Mouse (Mus musculus): ENCODE measurements around the gene L3mbtl4. TPM values are rescaled to one million over a fixed set of nuclear protein-coding genes. Genes with fewer than 3 reads are reported as not detected.

L3mbtl4 gene
- polyA plus RNA-seq, 1 experiment from 2014 or later: 0.41 TPM

GRCm38 (mm10) chr17:68826323-68826722 lies 552.7 kb downstream of the L3mbtl4 start, which contains the start of gene Tmem200c:
TSS of gene Tmem200c (plus strand) at chr17:68826623.
- 80% methylated on average over 6 of the region's 6 CpGs for WGBS
- ATAC-seq (ENCODE audit: insufficient read depth, low FRiP score, low read depth): no peak
- H3K9me3 ChIP-seq: no peaks in the 10 kb centered on the region
- H3K4me3 ChIP-seq (replicated peaks): no peak within 1 kb of the TSS
- H3K4me1 ChIP-seq: no peaks in the 10 kb centered on the region
- no peak within 1 kb of the TSS for H3K9ac ChIP-seq
- H3K27ac ChIP-seq: no peak within 1 kb of the TSS
- H3K27me3 ChIP-seq (replicated peaks): no peaks in the 10 kb centered on the region
- no peak within 1 kb of the TSS for H3K4me2 ChIP-seq
- H3K36me3 ChIP-seq: no peaks in the 10 kb centered on the region
